Mouse (Mus musculus) 416B (cell line): ENCODE data around the gene C1ql2.

Experiments
- DNase-seq: peaks from one replicate; pipeline ENCODE4 v3.0.0; 2011; ENCODE audit warnings: low read depth

Gene C1ql2

GRCm38 (mm10) chr1:120389734-120390133 lies 49.4 kb downstream of the C1ql2 start:
- DNase-seq: no peak

- peak; percentile 19 for DNase-seq
These were observed 50.0 kb downstream of the C1ql2 start for GRCm38 (mm10) chr1:120390336-120390735.
